Mouse (Mus musculus) midbrain, embryonic 14.5 days (tissue): Measurements from ENCODE around the gene Bicral. TPM values are rescaled to one million over a fixed set of nuclear protein-coding genes. Genes with fewer than 3 reads are reported as not detected.

ENCODE experiments used
- ATAC-seq: fragments of 200-750 bp; cut with Nextera tagmentation; 2 replicates; pipeline ENCODE4 v1.8.0; 2017; ENCODE audit warnings: moderate number of reproducible peaks, moderate library complexity; ENCODE audit not compliant: low FRiP score, low TSS enrichment
- DNase-seq: peaks from one replicate; pipeline ENCODE4 v3.0.0-alpha.2; 2015
- H3K27ac ChIP-seq: fragments of 300-500 bp; sonication (generic); replicated peaks from 2 replicates; pipeline ENCODE4 v1.5.1; 2014; ENCODE audit warnings: mild to moderate bottlenecking, low read depth, low read length, moderate library complexity
- H3K27me3 ChIP-seq: fragments of 300-500 bp; sonication (generic); 2 replicates; pipeline ENCODE4 v1.6.1; 2014; ENCODE audit warnings: low read length, control low read depth, mixed read lengths; ENCODE audit not compliant: control insufficient read depth, insufficient read depth
- H3K36me3 ChIP-seq: fragments of 300-500 bp; sonication (generic); 2 replicates; pipeline ENCODE4 v1.6.1; 2014; ENCODE audit warnings: low read length, control low read depth; ENCODE audit not compliant: control insufficient read depth, insufficient read depth
- H3K4me1 ChIP-seq: fragments of 300-500 bp; sonication (generic); 2 replicates; pipeline ENCODE4 v1.6.1; 2014; ENCODE audit warnings: mild to moderate bottlenecking, antibody characterized with exemption, low read length, control low read depth; ENCODE audit not compliant: control insufficient read depth, insufficient read depth
- H3K4me2 ChIP-seq: fragments of 300-500 bp; sonication (generic); 2 replicates; pipeline ENCODE4 v1.6.1; 2014; ENCODE audit warnings: mild to moderate bottlenecking, low read length, moderate library complexity
- H3K4me3 ChIP-seq: fragments of 300-500 bp; sonication (generic); replicated peaks from 2 replicates; pipeline ENCODE4 v1.5.1; 2014; ENCODE audit warnings: low read depth, low read length
- H3K9ac ChIP-seq: fragments of 300-500 bp; sonication (generic); replicated peaks from 2 replicates; pipeline ENCODE4 v1.6.1; 2014; ENCODE audit warnings: mild to moderate bottlenecking, low read length, moderate library complexity
- H3K9me3 ChIP-seq: fragments of 300-500 bp; sonication (generic); 2 replicates; pipeline ENCODE4 v1.6.1; 2016; ENCODE audit warnings: low read length, control low read depth, mixed read lengths; ENCODE audit not compliant: control insufficient read depth
- WGBS: fragments of 180-500 bp; shearing (Covaris S2); extraction: QIAGEN DNeasy Blood & Tissue Kit; methylation state at CpG from one replicate; pipeline ENCODE4 v1.1.7; 2014; 5-methylcytosine and 5-hydroxymethylcytosine counted together
- polyA plus RNA-seq: library from polyadenylated mRNA; unstranded; fragments of >200 nt; fragmentation: Nextera tagmentation; extraction: Ambion mirVana; gene quantifications from 2 replicates; pipeline ENCODE4 v1.2.1, GENCODE M21; 2014

Bicral gene
- polyA plus RNA-seq, 1 experiment from 2014 or later = 11.6 TPM

- H3K4me2 ChIP-seq = no peak overlapping the region
- no peaks in the 10 kb centered on the region for H3K4me1 ChIP-seq
- H3K27ac ChIP-seq = no peak overlapping the region
- no peaks in the 10 kb centered on the region for H3K36me3 ChIP-seq
- H3K4me3 ChIP-seq = no peak overlapping the region
- no peak for DNase-seq
- no peak overlapping the region for H3K9ac ChIP-seq
- H3K27me3 ChIP-seq = no peaks in the 10 kb centered on the region
- WGBS = 81% methylated on average over 7 of the region's 7 CpGs
- no peak for ATAC-seq
- H3K9me3 ChIP-seq = no peaks in the 10 kb centered on the region
Observed at GRCm38 (mm10) chr17:46864566-46865195, 6.4 kb upstream of the Bicral start.

GRCm38 (mm10) chr17:46860120-46860519 is 1.8 kb upstream of the Bicral start:
- DNase-seq = peak; percentile 24
- no peak for ATAC-seq
- Histone ChIP-seq H3K4me1 (peaks cover 7% of the 10 kb centered on the region), H3K36me3 (no peaks in the 10 kb centered on the region), H3K4me3 (no peak overlapping the region), H3K27me3 (no peaks in the 10 kb centered on the region), H3K27ac (no peak overlapping the region), H3K4me2 (no peak overlapping the region), H3K9ac (no peak overlapping the region), H3K9me3 (no peaks in the 10 kb centered on the region)
- WGBS = 73% methylated on average over 4 of the region's 4 CpGs

GRCm38 (mm10) chr17:46858749-46859444 is 615 bp upstream of the Bicral start:
- Histone ChIP-seq H3K36me3 (no peaks in the 10 kb centered on the region), H3K9me3 (no peaks in the 10 kb centered on the region), H3K27me3 (no peaks in the 10 kb centered on the region), H3K9ac (peak overlapping the region; percentile 100), H3K4me3 (peak overlapping the region; percentile 97), H3K4me2 (peak overlapping the region; percentile 68), H3K4me1 (peaks cover 17% of the 10 kb centered on the region), H3K27ac (peak overlapping the region; percentile 100)
- ATAC-seq (no peak), DNase-seq (peak; percentile 73)
- whole genome bisulfite sequencing = 21% methylated on average over 9 of the region's 9 CpGs

GRCm38 (mm10) chr17:46857361-46857902 is 850 bp downstream of the Bicral start:
- DNase-seq = peak; percentile 89
- H3K4me3 ChIP-seq = peak overlapping the region; percentile 97
- 1% methylated on average over 41 of the region's 52 CpGs for WGBS

GRCm38 (mm10) chr17:46856471-46857360 is 1.6 kb downstream of the Bicral start:
- Histone ChIP-seq H3K4me1 (peaks cover 17% of the 10 kb centered on the region), H3K4me2 (peak overlapping the region; percentile 68), H3K27ac (peak overlapping the region; percentile 100), H3K36me3 (no peaks in the 10 kb centered on the region), H3K4me3 (peak overlapping the region; percentile 97), H3K9me3 (no peaks in the 10 kb centered on the region), H3K27me3 (no peaks in the 10 kb centered on the region), H3K9ac (peak overlapping the region; percentile 100)
- WGBS = under 1% methylated on average over 87 of the region's 87 CpGs
- peak; percentile 91 for DNase-seq
- peak; percentile 46; the same call in 1 of the 2 replicates for ATAC-seq

More at GRCm38 (mm10) chr17:46857361-46857902, 850 bp downstream of the Bicral start:
- H3K9ac ChIP-seq = peak overlapping the region; percentile 100
- no peaks in the 10 kb centered on the region for H3K27me3 ChIP-seq
- no peaks in the 10 kb centered on the region for H3K9me3 ChIP-seq
- H3K4me1 ChIP-seq = peaks cover 17% of the 10 kb centered on the region
- no peaks in the 10 kb centered on the region for H3K36me3 ChIP-seq
- H3K27ac ChIP-seq = peak overlapping the region; percentile 100
- peak overlapping the region; percentile 68 for H3K4me2 ChIP-seq
- ATAC-seq = peak; percentile 83

GRCm38 (mm10) chr17:46856107-46856388 is 2.2 kb downstream of the Bicral start:
- Histone ChIP-seq H3K9ac (peak overlapping the region; percentile 100), H3K27ac (peak overlapping the region; percentile 100), H3K9me3 (no peaks in the 10 kb centered on the region), H3K4me1 (peaks cover 17% of the 10 kb centered on the region), H3K4me2 (peak overlapping the region; percentile 68), H3K4me3 (peak overlapping the region; percentile 97), H3K36me3 (no peaks in the 10 kb centered on the region), H3K27me3 (no peaks in the 10 kb centered on the region)
- DNase-seq = no peak
- 14% methylated on average over 4 of the region's 4 CpGs for WGBS
- ATAC-seq = no peak

GRCm38 (mm10) chr17:46855328-46856106 is 2.8 kb downstream of the Bicral start:
- H3K27ac ChIP-seq = peak overlapping the region; percentile 100
- H3K9ac ChIP-seq = peak overlapping the region; percentile 100
- no peaks in the 10 kb centered on the region for H3K27me3 ChIP-seq
- H3K4me2 ChIP-seq = peak overlapping the region; percentile 68
- peak overlapping the region; percentile 97 for H3K4me3 ChIP-seq
- no peaks in the 10 kb centered on the region for H3K36me3 ChIP-seq
- ATAC-seq = no peak
- WGBS = 61% methylated on average over 15 of the region's 15 CpGs
- DNase-seq = peak; percentile 25
- peaks cover 17% of the 10 kb centered on the region for H3K4me1 ChIP-seq
- H3K9me3 ChIP-seq = no peaks in the 10 kb centered on the region

- Histone ChIP-seq H3K27me3 (no peaks in the 10 kb centered on the region), H3K4me2 (peak overlapping the region; percentile 68), H3K9me3 (no peaks in the 10 kb centered on the region), H3K9ac (peak overlapping the region; percentile 36; the same call in 1 of the 2 replicates), H3K36me3 (no peaks in the 10 kb centered on the region), H3K4me1 (peaks cover 17% of the 10 kb centered on the region), H3K27ac (peak overlapping the region; percentile 66), H3K4me3 (peak overlapping the region; percentile 97; the same call in 1 of the 2 replicates)
- 75% methylated on average over 8 of the region's 8 CpGs for WGBS
- DNase-seq (peak; percentile 9), ATAC-seq (no peak)
Observed at GRCm38 (mm10) chr17:46854640-46855110, 3.6 kb downstream of the Bicral start.
